Mouse (Mus musculus): ENCODE measurements around the gene Foxl1. TPM values are rescaled to one million over a fixed set of nuclear protein-coding genes. Genes with fewer than 3 reads are reported as not detected.
"Not testable (repeated sequence)": the region's sequence is repeated elsewhere in the genome, so short reads cannot be mapped to it uniquely, and the experiment has no call there.

Foxl1 gene
- total RNA-seq, 2 experiments from 2014 or later, result 0.10 to 0.18 TPM

GRCm38 (mm10) chr8:121125311-121125876, 2.3 kb upstream of the Foxl1 start:
- DNase-seq, result peak; percentile 89 to 90

- no peak for DNase-seq
Measured at GRCm38 (mm10) chr8:121126191-121126590, 1.5 kb upstream of the Foxl1 start.

- no peak for DNase-seq
Measured at GRCm38 (mm10) chr8:121126694-121127093, 1.0 kb upstream of the Foxl1 start.

DNA sequence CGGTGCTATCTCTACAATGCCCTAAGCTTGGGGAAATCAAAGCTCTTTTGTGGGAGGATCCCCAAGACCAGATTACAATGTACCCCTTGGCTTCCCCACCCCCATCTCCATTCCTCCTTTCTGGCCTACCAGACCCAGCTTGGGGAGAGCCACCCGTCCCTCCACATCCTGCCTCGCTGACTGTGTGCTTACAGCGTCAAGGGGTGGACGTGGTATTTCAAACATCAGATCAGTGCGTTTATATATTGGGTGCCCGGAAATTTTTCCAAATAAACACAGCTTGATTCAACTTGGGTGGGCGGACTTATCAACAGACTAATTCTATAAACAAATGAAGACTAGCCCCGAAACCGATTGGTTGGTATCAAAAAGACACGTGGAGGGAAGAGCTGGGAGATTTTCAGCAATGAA, 444 bp upstream of the Foxl1 start:
- DNase-seq, result no peak

DNA sequence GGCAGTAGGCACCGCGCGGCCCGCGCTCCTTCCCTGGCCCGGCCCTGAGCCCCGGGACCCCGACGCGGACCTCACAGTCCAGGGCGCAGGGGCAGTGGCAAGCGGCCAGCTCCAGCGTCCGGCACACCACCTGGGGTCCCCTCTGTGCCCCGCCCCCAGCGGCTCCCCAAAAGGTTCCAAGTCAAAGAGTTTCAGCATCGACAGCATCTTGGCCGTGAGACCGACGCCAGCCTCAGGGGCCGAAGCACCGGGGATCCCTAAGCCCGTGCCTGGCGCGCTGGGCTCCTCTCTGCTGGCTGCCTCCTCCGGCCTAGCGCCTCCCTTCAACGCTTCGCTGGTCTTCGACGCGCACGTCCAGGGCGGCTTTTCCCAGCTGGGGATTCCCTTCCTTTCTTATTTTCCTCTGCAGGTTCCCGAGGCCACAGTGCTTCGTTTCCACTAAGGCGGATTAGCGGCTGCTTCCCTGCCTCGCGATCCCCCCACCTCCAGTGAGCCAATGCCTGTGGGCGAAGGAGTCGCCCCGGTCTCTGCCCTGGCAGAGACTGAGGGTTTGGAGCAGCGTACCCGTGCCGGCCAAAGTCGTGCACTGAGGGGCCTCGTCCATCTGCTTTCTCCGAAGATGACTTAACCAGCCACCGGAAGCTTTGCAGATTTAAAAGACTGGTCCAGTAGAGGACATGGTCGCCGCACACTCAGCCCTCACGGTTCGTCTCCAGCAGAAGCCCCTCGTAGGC, 958 bp downstream of the Foxl1 start:
- no peak for DNase-seq

GRCm38 (mm10) chr8:121129265-121129940, 1.7 kb downstream of the Foxl1 start:
- DNase-seq, result no peak

- DNase-seq, result no peak
Measured at GRCm38 (mm10) chr8:121130522-121130921, 2.8 kb downstream of the Foxl1 start.

- no peak for DNase-seq
Measured at GRCm38 (mm10) chr8:121132961-121133513, 5.3 kb downstream of the Foxl1 start.

DNA sequence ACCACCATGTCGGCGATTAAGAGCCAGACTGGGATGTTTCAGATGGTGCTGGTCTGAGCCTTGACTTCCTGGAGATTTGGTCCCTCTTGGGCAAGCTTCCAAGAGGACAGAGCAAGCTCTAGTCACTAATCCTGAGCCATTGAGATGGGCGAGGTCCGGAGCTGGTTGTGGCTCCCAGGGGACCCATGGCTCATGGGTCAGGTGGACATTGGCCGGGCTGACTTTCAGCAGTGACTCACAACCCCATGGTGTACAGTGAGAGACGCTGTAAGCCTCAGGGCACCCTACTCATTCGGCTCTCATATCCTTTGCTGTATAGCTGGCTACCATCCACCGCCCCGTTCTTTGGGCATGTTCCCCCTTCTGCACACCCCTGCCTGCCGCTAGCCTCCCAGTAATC, 6.4 kb downstream of the Foxl1 start:
- no peak for DNase-seq

DNA sequence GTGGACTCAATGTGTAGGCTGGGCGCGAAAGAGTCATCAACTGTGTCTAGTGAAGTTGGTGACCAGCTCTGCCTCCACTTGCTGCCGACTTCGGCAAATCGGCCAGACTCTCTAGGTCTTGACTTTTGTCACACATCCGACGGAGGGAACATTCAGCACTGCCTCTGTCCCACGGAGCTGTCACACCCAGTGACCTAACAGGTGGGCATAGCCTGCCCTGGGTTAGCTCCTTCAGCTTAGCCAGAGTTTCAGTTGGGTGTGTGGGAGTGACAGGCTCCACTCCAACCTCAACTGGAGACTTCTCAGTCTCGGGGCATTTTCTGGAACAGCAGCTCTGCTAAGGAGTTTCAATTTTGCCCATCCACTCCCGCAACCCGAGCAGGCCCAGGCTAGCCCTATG, 6.8 kb downstream of the Foxl1 start:
- DNase-seq, result no peak

- no peak for DNase-seq
Measured at GRCm38 (mm10) chr8:121136856-121137255, 9.1 kb downstream of the Foxl1 start.

DNA sequence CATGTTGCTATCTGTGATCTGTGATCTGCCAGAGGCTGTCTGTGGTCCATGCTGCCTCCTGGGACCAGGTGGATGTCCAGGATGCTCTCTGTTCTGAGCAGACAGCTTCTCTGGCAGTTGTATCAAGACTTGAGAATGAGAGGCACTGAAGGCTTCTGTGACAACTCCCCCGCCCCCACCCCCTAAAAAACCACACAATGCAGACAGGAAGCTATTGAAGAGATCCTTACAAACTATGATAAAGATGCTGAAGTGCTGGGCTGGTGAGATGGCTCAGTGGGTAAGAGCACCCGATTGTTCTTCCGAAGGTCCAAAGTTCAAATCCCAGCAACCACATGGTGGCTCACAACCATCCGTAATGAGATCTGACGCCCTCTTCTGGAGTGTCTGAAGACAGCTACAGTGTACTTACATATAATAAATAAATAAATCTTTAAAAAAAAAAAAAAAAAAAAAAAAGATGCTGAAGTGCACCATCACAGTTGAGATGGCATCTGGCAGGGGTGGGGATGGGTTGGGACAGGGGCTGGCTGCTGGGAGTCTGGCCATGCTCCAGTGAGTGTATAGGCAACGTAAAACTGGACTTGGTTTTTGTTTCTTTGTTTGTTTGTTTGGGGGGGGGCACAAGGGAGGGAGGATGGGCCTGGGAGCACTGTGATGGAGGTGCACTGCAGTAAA, 17.9 kb downstream of the Foxl1 start:
- DNase-seq, result not testable (repeated sequence)

DNA sequence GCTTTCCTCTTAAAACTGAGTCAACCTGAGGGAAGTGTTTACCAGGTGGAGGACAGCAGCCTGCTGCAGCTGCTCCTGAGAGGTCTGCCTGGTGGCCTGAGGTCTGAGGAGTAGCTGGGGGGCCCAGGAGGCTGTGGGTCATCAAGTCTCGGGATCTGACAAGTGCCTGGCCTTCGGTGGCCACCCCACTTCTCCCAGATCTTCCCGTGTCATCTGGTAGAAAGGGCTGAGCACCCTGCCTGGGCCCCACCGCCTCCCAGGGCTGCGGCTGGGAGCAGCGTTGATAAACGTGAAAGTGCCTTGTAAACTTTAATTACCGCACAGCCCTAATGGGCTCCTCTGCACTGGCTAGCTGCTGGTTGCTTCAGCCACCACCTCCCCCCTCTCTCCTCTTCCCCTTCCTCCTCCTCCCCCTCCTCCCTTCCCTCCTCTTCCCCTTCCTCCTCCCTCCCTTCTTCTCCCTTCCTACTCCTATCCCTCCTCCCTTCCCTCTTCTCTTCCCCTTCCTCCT, 20.9 kb downstream of the Foxl1 start:
- no peak for DNase-seq

DNA sequence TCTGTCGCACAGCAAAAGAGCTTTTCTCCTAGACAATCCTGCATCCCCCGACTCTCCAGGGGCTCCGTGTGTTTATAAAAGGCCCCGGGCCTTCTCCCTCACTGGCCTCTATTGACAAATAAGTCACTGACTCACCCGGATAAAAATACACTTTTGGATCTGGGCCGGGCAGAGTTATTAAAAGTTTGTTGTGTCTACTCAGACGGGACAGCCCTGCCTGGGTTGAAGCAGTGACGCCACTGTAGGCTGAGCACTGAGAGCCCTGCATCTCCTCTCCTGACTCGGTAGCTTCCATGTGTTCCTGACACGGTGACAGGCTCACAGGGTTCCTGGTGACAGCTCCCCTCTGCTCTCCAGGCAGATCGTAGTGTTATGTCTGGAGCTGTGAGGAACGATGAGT, 24.7 kb downstream of the Foxl1 start:
- DNase-seq, result peak; percentile 82 to 85

GRCm38 (mm10) chr8:121156990-121157491, 29.3 kb downstream of the Foxl1 start:
- DNase-seq, result no peak

DNA sequence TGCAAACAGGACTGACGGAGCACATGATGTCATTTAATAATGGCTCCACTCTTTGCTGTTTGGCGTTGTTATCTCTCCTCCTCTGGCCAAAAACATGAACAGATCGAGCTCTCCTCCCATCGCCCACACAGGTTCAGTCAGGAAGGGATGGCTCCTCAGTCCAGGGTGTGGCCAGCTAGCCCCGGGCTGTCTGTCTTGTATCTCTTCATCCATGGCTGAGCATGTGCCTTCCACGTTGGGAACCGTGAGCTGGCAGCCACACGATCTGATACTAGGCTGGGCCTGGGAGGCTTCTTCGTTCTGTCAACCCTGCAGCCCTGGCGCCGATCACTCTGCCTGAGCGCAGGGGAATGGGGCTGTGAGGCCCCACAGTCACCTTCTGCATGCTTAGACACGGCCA, 31.1 kb downstream of the Foxl1 start:
- DNase-seq, result no peak

GRCm38 (mm10) chr8:121161437-121161836, 33.7 kb downstream of the Foxl1 start:
- no peak for DNase-seq

- no peak for DNase-seq
Measured at GRCm38 (mm10) chr8:121162413-121162812, 34.7 kb downstream of the Foxl1 start.

DNA sequence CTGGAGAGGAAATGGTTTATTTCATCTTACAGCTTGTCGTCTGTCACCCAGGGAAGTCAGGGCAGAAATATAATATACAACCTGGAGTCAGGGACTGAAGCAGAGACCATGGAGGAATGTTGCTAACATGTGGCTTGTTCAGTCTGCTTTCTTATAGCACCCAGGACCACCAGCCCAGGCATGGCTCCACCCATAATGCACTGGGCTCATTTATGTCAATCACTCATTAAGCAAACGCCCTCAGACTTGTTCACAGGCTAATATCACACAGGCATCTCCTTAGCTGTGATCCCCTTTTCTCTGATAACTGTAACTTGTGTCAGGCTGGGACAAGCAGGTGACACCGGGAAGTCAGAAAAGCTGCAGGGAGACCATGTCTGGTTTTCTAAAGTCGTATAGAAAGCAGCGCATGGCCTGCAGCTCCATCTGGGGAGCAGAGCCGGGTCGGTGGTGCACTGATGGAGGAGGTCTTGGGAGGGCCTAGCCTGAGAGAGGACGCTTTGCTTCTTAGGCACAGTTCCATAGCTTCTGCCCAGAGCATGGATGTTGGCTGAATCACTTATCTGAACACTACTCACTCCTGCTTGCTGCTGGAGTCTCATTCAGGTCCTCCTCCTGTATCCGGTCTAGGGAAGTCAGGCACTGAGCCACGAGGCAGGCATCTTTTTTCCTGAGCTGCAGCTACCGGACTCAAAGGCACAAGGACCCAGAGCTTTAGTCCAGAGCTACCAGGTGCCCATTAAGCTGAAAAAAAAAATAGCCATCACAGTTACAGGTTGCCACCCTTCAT, 35.4 kb downstream of the Foxl1 start:
- DNase-seq, result no peak

DNA sequence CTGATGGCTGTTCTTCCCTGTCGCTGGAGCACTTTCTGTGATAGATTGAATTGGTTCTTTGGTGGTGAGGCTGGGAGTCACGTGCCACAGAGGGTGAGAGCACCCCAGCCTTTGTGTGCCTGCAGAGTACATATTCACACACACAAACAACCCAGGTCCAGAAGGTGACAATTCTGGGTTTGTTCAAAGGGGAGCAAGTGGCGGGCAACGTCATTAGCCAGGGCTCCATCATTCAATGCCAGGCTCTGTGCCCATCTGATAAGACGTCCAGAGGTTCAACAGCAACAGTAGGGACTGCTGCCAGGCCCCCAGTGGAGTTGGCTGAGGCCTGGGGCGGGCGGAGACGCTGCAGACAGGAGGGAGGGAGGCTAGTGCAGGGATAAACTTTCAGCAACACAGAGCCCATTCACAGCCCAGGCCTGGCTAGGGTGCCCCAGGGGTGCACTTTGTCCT, 36.3 kb downstream of the Foxl1 start:
- peak in 1 of 2 experiments; percentile 44 for DNase-seq

GRCm38 (mm10) chr8:121168033-121168432, 40.3 kb downstream of the Foxl1 start:
- no peak for DNase-seq
